Mouse (Mus musculus) T-helper 17 cell (primary cell): ENCODE results near the gene Gm960.

ENCODE experiments used
- in situ Hi-C, 2 experiments: fragments of 300-600 bp; cut with MboI, MseI; formaldehyde crosslinking; loops; 1 replicate in 1 of 2; 2 replicates in 1 of 2; pipeline ENCODE4 v1.15.1; 2025; ENCODE audit warnings: high pct_unique_total_duplicates in 2 of 2

Gm960 gene

GRCm38 (mm10) chr19:4624406-4625178 is 73.9 kb downstream of the Gm960 start:
- in situ Hi-C loops, result loop anchor here (5.0 to 10.0 kb wide), 2 partner anchors 220 to 338 kb away; partner anchors contain the start of gene Mrpl11 (in 1 of the 2)

GRCm38 (mm10) chr19:4624006-4624405 is 74.5 kb downstream of the Gm960 start:
- in situ Hi-C loops, result loop anchor here (5.0 to 10.0 kb wide), 2 partner anchors 221 to 338 kb away; partner anchors contain the start of gene Mrpl11 (in 1 of the 2)

GRCm38 (mm10) chr19:4623419-4623818 is 75.0 kb downstream of the Gm960 start:
- in situ Hi-C loops, result loop anchor here (5.0 to 10.0 kb wide), 2 partner anchors 221 to 339 kb away; partner anchors contain the start of gene Mrpl11 (in 1 of the 2)

DNA sequence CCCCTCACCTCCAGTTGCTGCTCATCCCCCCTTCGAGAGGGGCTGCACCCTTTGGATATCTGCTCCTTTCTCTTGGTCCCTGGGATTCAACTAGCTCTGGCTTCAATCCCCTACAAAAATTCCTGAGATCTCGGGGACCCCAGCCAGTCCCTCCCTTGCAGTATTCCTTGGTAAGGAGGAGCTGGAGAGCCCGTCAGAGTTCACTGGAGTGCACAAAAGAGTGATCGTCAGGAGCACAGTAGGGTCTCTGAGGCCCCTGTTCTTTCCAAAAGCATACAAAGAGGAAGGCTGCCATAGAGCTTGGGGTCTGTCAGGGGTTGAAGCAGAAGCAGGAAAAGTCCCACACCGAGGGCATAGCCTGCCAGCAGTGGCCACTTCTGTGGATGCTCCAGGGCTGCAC is 75.7 kb downstream of the Gm960 start:
- in situ Hi-C loops, result loop anchor here (5.0 to 10.0 kb wide), 2 partner anchors 222 to 340 kb away; partner anchors contain the start of gene Mrpl11 (in 1 of the 2)

DNA sequence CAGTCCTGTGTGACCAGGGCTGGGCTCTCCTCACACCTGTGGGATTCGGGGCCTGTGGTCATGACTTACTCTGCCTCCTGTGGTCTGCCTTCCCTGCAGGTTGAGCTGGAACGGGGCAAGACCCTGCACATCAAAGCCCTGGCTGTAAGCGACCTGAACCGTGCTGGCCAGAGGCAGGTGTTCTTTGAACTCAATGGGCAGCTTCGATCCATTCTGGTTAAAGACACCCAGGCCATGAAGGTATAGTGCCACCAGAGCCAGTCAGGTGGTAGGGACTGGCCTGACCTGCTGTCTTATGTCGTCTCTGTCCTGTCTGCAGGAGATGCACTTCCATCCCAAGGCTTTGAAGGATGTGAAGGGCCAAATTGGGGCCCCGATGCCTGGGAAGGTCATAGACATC is 77.7 kb downstream of the Gm960 start:
- in situ Hi-C loops, result loop anchor here (5.0 to 10.0 kb wide), 2 partner anchors 224 to 342 kb away; partner anchors contain the start of gene Mrpl11 (in 1 of the 2)

DNA sequence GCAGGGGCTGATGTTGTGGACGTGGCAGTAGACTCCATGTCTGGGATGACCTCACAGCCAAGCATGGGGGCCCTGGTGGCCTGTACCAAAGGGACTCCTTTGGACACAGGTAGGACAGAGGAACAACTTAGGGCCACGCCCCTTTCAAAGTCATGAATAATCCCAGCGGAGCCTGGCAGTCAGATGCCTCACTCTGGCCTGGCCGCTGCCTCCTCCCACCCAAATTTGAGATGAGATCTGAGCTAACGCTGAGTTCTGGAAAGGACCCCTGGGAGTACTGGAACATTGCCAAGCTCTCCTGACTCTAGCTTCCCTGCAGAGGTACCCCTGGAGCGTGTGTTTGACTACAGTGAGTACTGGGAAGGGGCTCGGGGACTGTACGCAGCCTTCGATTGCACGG is 79.0 kb downstream of the Gm960 start:
- in situ Hi-C loops, result loop anchor here in 1 of 2 experiments (10.0 kb wide), 1 partner anchor 515 kb away; no protein-coding TSS in a partner anchor

GRCm38 (mm10) chr19:4618183-4618582 is 80.3 kb downstream of the Gm960 start:
- in situ Hi-C loops, result loop anchor here in 1 of 2 experiments (10.0 kb wide), 1 partner anchor 513 kb away; no protein-coding TSS in a partner anchor

- in situ Hi-C loops, result loop anchor here in 1 of 2 experiments (10.0 kb wide), 1 partner anchor 512 kb away; no protein-coding TSS in a partner anchor
Observed at GRCm38 (mm10) chr19:4616546-4616945, 81.9 kb downstream of the Gm960 start.

DNA sequence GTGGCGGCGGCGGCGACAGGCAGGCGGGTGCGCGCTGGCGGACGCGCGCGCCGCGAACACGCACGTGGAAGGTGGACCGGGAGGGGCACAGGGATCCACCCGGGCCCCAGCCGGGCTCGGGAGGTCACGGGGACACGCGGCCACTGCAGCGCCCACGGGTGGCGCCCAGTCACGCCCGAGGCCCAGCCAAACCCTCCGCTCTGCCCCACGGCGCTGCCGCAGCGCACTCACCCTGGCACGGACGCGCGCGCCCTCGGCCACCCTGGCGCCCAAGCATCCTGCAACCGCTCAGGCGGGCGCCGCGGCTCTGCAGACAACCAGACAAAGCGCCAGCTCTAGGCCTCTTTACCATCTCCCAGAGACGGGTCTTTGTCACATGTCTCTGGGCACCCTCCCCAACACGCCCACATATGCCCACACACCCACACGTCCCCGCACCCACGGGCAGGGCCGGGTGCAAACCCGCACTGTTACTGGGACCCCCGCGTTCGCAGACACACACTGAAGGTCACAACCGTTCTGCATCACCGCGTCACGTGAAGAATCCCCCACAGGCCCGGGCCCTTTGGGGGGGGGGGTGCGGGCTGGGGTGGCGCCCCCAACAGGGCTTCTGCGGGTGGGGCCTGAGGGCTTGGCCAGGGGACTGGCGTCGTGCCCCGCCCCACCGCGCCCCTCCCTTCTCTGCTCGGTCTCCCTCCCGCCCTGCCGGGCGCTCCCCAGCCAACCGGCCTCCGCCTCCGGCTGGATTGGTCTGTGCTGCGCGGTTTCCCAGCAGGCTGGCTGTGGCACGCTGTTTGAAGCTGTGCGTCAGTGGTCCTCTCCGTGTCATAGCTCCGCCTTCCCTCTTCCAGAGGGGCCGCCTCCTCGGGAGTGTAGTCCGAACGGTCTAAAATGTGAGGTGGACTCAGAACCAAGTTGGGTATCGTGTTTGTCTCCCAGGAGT is 83.0 kb downstream of the Gm960 start, which contains the start of gene Lrfn4:
TSS of gene Lrfn4 (minus strand) at position 517 of the 943 bp plus-strand sequence.
- in situ Hi-C loops, result loop anchor here in 1 of 2 experiments (10.0 kb wide), 1 partner anchor 511 kb away; no protein-coding TSS in a partner anchor

GRCm38 (mm10) chr19:4614305-4615150 is 83.9 kb downstream of the Gm960 start:
- in situ Hi-C loops, result loop anchor here in 1 of 2 experiments (10.0 kb wide), 1 partner anchor 510 kb away; no protein-coding TSS in a partner anchor

- in situ Hi-C loops, result loop anchor here in 1 of 2 experiments (10.0 kb wide), 1 partner anchor 509 kb away; no protein-coding TSS in a partner anchor
Observed at GRCm38 (mm10) chr19:4613464-4614304, 84.8 kb downstream of the Gm960 start.

- in situ Hi-C loops, result loop anchor here in 1 of 2 experiments (10.0 kb wide), 1 partner anchor 508 kb away; no protein-coding TSS in a partner anchor
Observed at GRCm38 (mm10) chr19:4612181-4612961, 86.1 kb downstream of the Gm960 start.

GRCm38 (mm10) chr19:4610109-4610508 is 88.4 kb downstream of the Gm960 start:
- in situ Hi-C loops, result loop anchor here in 1 of 2 experiments (10.0 kb wide), 1 partner anchor 505 kb away; no protein-coding TSS in a partner anchor

DNA sequence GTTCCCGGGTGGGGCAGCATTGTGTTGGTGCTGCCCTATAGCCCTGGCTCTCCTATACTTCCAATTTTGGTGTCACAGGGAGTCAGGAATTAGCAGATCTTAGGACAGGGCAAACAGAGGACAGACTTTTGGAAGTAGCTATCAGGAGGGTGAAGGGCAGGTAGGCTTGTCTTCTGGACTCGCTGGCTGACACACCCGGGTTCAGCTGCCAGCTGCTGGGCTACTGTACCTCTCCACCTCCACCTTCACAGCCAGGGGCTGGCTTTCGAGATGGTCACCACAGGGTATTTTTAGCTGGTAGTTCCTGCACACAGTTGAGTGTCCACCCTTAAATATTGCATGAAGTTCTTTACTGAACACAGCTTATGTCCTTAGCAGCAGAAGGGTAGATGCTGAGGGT is 90.0 kb downstream of the Gm960 start:
- in situ Hi-C loops, result no loop called here

DNA sequence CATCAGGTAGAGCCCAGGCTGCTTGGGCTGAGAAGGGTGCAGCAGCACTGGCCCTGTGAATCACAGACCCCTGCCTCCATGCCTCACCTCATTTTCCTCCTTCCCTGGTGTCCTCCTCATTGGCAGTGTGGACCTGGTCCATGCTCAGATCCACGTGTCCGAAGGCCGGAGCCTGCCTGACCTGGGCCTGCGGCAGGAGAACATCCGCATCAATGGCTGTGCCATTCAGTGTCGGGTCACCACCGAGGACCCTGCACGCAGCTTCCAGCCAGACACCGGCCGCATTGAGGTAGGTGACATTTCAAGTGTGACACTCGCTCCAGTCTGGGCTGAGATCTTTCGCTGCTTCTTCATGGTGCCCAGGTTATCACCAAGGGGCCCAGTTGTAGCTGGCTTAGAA is 91.1 kb downstream of the Gm960 start:
- in situ Hi-C loops, result no loop called here

- in situ Hi-C loops, result no loop called here
Observed at GRCm38 (mm10) chr19:4605654-4606053, 92.8 kb downstream of the Gm960 start.

DNA sequence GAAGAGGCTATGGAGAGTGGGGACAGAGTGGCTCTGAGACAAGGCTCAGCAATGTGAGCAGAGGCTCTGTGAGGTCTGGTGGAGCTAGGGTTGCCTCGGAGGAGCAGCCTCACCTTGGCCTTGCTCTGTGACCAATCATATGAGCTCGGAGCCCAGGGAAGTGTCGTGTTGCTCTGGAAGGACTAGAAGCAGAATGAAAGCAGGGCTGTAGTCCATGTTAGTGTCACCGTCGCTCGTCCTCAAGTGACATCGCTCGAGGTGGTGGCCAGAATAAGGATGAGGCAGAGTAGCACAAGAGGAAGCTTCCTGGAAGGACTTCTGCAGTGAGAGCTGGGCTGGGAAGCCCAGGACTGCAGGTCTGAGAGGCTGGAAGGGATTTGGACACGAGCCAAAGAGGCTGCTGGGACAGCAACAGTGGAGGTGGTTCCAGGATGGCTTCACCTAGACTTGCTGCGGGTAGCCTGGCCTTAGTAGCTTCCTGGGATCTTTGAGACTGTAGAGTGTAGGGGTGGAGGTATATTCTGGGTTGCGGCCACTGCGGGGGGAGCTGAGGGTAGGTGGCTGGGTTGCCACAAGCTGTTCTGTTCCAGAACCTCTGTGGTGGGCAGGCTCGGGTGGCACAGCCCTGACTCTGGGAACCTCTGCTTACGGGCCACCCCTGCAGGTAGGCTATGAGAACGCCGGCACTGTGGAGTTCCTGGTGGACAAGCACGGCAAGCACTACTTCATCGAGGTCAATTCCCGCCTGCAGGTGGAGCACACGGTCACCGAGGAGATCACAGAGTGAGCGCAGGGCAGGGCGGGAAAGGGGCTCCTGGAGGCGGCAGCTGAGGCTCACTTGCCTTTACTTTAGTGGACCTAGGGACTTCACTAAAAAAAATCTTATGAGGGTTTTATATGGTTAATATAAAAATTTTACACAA is 94.4 kb downstream of the Gm960 start:
- in situ Hi-C loops, result loop anchor here in 1 of 2 experiments (5.0 kb wide), 1 partner anchor 568 kb away; no protein-coding TSS in a partner anchor
